ENCODE assay signal across 10 mouse cellular contexts in genomic region chr1:179137145-179137477, GRCm38 (mm10).
DNase-seq lines count a peak whose midpoint lies in the region; ATAC-seq and TF ChIP-seq lines count a peak whose summit lies in the region.
"Had no signal": no experiment of that assay in that cellular context is flagged by ENCODE, and none has a peak within 500 bp of the region (broad histone marks: within the 10 kb centered on the region; RNA-seq: fewer than 3 reads in every experiment).

No protein-coding gene starts in this region.

- WGBS in heart, adult 2 months, result 66% methylated on average over 3 of the region's 3 CpGs

- peaks cover 2% of the 10 kb centered on the region for H3K4me1 ChIP-seq in heart, adult 2 months (ENCODE audit: control insufficient read depth, insufficient read depth, low read length)
- H3K4me1 ChIP-seq: liver, embryonic 15.5 days had no signal

- no peak overlapping the region for H3K27ac ChIP-seq in heart, adult 2 months
- H3K27ac ChIP-seq in left cerebral cortex, adult 2 months, result no peak overlapping the region
- H3K27ac ChIP-seq: liver, embryonic 15.5 days had no signal

- no peak overlapping the region for H3K9ac ChIP-seq in heart, adult 2 months (ENCODE audit: low read depth, low read length)
- H3K9ac ChIP-seq: liver, embryonic 15.5 days had no signal

- no peak for DNase-seq in heart, adult 2 months
- no peak for DNase-seq in heart, postnatal 4 days
- DNase-seq in left cerebral cortex, adult 2 months (ENCODE audit: extremely low spot score in 1 of 2, low spot score in 2 of 2), result no peak
- no peak for DNase-seq in left cerebral cortex, postnatal 25 days (ENCODE audit: low spot score in 2 of 2)
- peak; percentile 49 for DNase-seq in R1 (ENCODE audit: low read depth, low spot score)
- DNase-seq in gastrocnemius, adult 8-10 months (ENCODE audit: low spot score in 2 of 2), result no peak
- no peak for DNase-seq in urinary bladder, postnatal 4 days (ENCODE audit: low spot score in 2 of 2)

- H3K79me2 ChIP-seq in heart, adult 2 months (replicated peaks; ENCODE audit: control insufficient read depth, insufficient read depth, low read length), result no peaks in the 10 kb centered on the region

- TF ChIP-seq POLR2A in heart, adult 2 months (IDR thresholded peaks at IDR 0.05; ENCODE audit: insufficient read depth, low read depth, low read length), result no peak

- peak; percentile 58 for TF ChIP-seq CTCF in heart, adult 2 months (IDR thresholded peaks at IDR 0.05)
- peak; percentile 45 for TF ChIP-seq CTCF in left cerebral cortex, adult 2 months (IDR thresholded peaks at IDR 0.05)

- H3K27me3 ChIP-seq in heart, adult 2 months (ENCODE audit: control insufficient read depth, insufficient read depth, low read length), result no peaks in the 10 kb centered on the region
- H3K27me3 ChIP-seq: liver, embryonic 15.5 days had no signal

- TF ChIP-seq EP300 in heart, adult 2 months (IDR thresholded peaks at IDR 0.05; ENCODE audit: insufficient read depth, low read depth, low read length), result no peak

- intact Hi-C loops in heart, adult 2 months (cut with DNase I), result no loop called here
- intact Hi-C loops in left cerebral cortex, adult 2 months (cut with DNase I), result no loop called here
- intact Hi-C loops in left cerebral cortex, postnatal 25 days (cut with DNase I), result no loop called here

- H3K36me3 ChIP-seq in heart, adult 2 months (ENCODE audit: control insufficient read depth, insufficient read depth, low read length), result no peaks in the 10 kb centered on the region
- H3K36me3 ChIP-seq: liver, embryonic 15.5 days had no signal

- H3K4me3 ChIP-seq in heart, adult 2 months, result no peak overlapping the region
- H3K4me3 ChIP-seq in left cerebral cortex, adult 2 months, result no peak overlapping the region
- H3K4me3 ChIP-seq: erythroblast, embryonic 14.5 days; liver, embryonic 15.5 days had no signal

- ATAC-seq in megakaryocyte progenitor cell, adult 5-6 weeks (replicated peaks; ENCODE audit: poor library complexity), result peak; percentile 76
